Mouse (Mus musculus) brain, embryonic 14.5 days (tissue): ENCODE results near the gene Ikzf2.

Experiments used
- CTCF ChIP-seq: fragments of 200-500 bp; IDR thresholded peaks from 2 replicates; pipeline ENCODE4 v1.5.1; 2012; ENCODE audit warnings: inconsistent platforms, mild to moderate bottlenecking, moderate library complexity, borderline replicate concordance; ENCODE audit not compliant: insufficient read depth, insufficient read length; ENCODE audit errors: extremely low read depth
- POLR2A ChIP-seq: fragments of 200-500 bp; IDR thresholded peaks from 2 replicates; pipeline ENCODE4 v1.6.1; 2012; ENCODE audit warnings: mild to moderate bottlenecking, inconsistent platforms, borderline replicate concordance; ENCODE audit not compliant: poor library complexity, insufficient read depth, insufficient read length, severe bottlenecking; ENCODE audit errors: extremely low read depth

DNA sequence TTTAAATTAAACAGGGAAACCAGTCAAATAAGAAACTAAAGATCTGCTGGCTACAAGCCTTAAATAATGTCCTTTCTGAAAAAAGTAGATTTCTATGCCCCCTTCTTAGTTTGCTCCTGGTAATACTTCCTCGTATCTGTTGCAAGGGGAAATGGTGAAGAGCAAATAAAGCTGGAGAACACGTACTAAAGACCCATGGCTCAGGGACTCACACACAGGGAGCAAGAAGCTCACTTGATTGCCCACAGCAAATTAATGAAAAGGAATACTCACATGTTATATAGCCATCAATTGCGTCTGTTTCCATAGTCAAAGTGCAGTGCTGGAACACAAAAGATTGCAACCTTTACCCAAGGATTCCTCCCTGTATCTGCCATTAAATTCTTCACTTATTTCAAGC lies 3.2 kb downstream of the Ikzf2 start:
- TF ChIP-seq CTCF = no peak
- TF ChIP-seq POLR2A = no peak
